Mouse (Mus musculus): ENCODE measurements at regions not wholly inside any gene's neighbourhood (a gene's known extent, or its start where the extent isn't known, plus 50 kb on each side); places are given as distances from the start of the nearest gene placed in this dataset.
A peak's percentile ranks its signal among the peaks of the same experiment; 100 is the strongest.

GRCm38 (mm10) chr5:120304295-120304701 lies 127.2 kb upstream of the Lhx5 start:
- no peak for DNase-seq (ENCODE audit: extremely low spot score in 1 of 2, low spot score in 2 of 2)
- intact Hi-C loops (cut with DNase I) = no loop called here

- no peak for DNase-seq (ENCODE audit: extremely low spot score in 1 of 2, low spot score in 2 of 2)
- intact Hi-C loops (cut with DNase I) = no loop called here
Observed at GRCm38 (mm10) chr5:120312299-120312698, 119.2 kb upstream of the Lhx5 start.

- no peak for DNase-seq (ENCODE audit: extremely low spot score in 1 of 2, low spot score in 2 of 2)
- intact Hi-C loops (cut with DNase I) = no loop called here
Observed at GRCm38 (mm10) chr5:120313984-120314383, 117.5 kb upstream of the Lhx5 start.

- intact Hi-C loops (cut with DNase I) = no loop called here
- no peak for DNase-seq (ENCODE audit: extremely low spot score in 1 of 2, low spot score in 2 of 2)
Observed at GRCm38 (mm10) chr5:120315116-120315515, 116.4 kb upstream of the Lhx5 start.

GRCm38 (mm10) chr5:120318951-120319350 lies 112.5 kb upstream of the Lhx5 start:
- no peak for DNase-seq (ENCODE audit: extremely low spot score in 1 of 2, low spot score in 2 of 2)
- intact Hi-C loops (cut with DNase I) = no loop called here

- DNase-seq (ENCODE audit: extremely low spot score in 1 of 2, low spot score in 2 of 2) = no peak
- intact Hi-C loops (cut with DNase I) = no loop called here
Observed at GRCm38 (mm10) chr5:120322031-120322731, 109.3 kb upstream of the Lhx5 start.

GRCm38 (mm10) chr5:120322732-120323316 lies 108.7 kb upstream of the Lhx5 start:
- intact Hi-C loops (cut with DNase I) = no loop called here
- DNase-seq (ENCODE audit: extremely low spot score in 1 of 2, low spot score in 2 of 2) = no peak

GRCm38 (mm10) chr5:120324111-120324510 lies 107.4 kb upstream of the Lhx5 start:
- intact Hi-C loops (cut with DNase I) = no loop called here
- no peak for DNase-seq (ENCODE audit: extremely low spot score in 1 of 2, low spot score in 2 of 2)

- DNase-seq (ENCODE audit: extremely low spot score in 1 of 2, low spot score in 2 of 2) = no peak
- intact Hi-C loops (cut with DNase I) = no loop called here
Observed at GRCm38 (mm10) chr5:120325386-120325910, 106.1 kb upstream of the Lhx5 start.

- intact Hi-C loops (cut with DNase I) = no loop called here
- DNase-seq (ENCODE audit: extremely low spot score in 1 of 2, low spot score in 2 of 2) = peak in 1 of 2 experiments; percentile 67
Observed at GRCm38 (mm10) chr5:120332030-120332429, 99.5 kb upstream of the Lhx5 start.

GRCm38 (mm10) chr5:120339162-120339561 lies 92.3 kb upstream of the Lhx5 start:
- no peak for DNase-seq (ENCODE audit: extremely low spot score in 1 of 2, low spot score in 2 of 2)
- intact Hi-C loops (cut with DNase I) = no loop called here

GRCm38 (mm10) chr5:120340696-120341231 lies 90.7 kb upstream of the Lhx5 start:
- DNase-seq (ENCODE audit: extremely low spot score in 1 of 2, low spot score in 2 of 2) = no peak
- intact Hi-C loops (cut with DNase I) = no loop called here

GRCm38 (mm10) chr5:120350461-120350860 lies 81.0 kb upstream of the Lhx5 start:
- intact Hi-C loops (cut with DNase I) = no loop called here

GRCm38 (mm10) chr5:120351827-120352226 lies 79.7 kb upstream of the Lhx5 start:
- intact Hi-C loops (cut with DNase I) = no loop called here
- DNase-seq (ENCODE audit: extremely low spot score in 1 of 2, low spot score in 2 of 2) = no peak

More at GRCm38 (mm10) chr5:120350461-120350860, 81.0 kb upstream of the Lhx5 start:
- DNase-seq (ENCODE audit: extremely low spot score in 1 of 2, low spot score in 2 of 2) = no peak

- no peak for DNase-seq (ENCODE audit: extremely low spot score in 1 of 2, low spot score in 2 of 2)
- intact Hi-C loops (cut with DNase I) = no loop called here
Observed at GRCm38 (mm10) chr5:120353657-120354056, 77.8 kb upstream of the Lhx5 start.

GRCm38 (mm10) chr5:120356950-120357349 lies 74.5 kb upstream of the Lhx5 start:
- no peak for DNase-seq (ENCODE audit: extremely low spot score in 1 of 2, low spot score in 2 of 2)
- intact Hi-C loops (cut with DNase I) = no loop called here

GRCm38 (mm10) chr5:120358084-120358690 lies 73.3 kb upstream of the Lhx5 start:
- DNase-seq (ENCODE audit: extremely low spot score in 1 of 2, low spot score in 2 of 2) = no peak
- intact Hi-C loops (cut with DNase I) = no loop called here

GRCm38 (mm10) chr5:120365950-120366467 lies 65.5 kb upstream of the Lhx5 start:
- intact Hi-C loops (cut with DNase I) = no loop called here
- peak in 1 of 2 experiments; percentile 34 for DNase-seq (ENCODE audit: extremely low spot score in 1 of 2, low spot score in 2 of 2)

GRCm38 (mm10) chr5:120368797-120369196 lies 62.7 kb upstream of the Lhx5 start:
- intact Hi-C loops (cut with DNase I) = no loop called here

More at GRCm38 (mm10) chr5:120368797-120369196, 62.7 kb upstream of the Lhx5 start:
- no peak for DNase-seq (ENCODE audit: extremely low spot score in 1 of 2, low spot score in 2 of 2)
